In genomic region chr10:80666837-80667412, GRCm38 (mm10) we compare ENCODE assay signal across 15 mouse cellular contexts. TPM values are rescaled to one million over a fixed set of nuclear protein-coding genes. Genes with fewer than 3 reads are reported as not detected.
DNase-seq lines count a peak whose midpoint lies in the region; ATAC-seq and TF ChIP-seq lines count a peak whose summit lies in the region.
"Had no signal": no experiment of that assay in that cellular context is flagged by ENCODE, and none has a peak within 500 bp of the region (broad histone marks: within the 10 kb centered on the region; RNA-seq: fewer than 3 reads in every experiment).

No protein-coding gene starts in this region.

- H3K9me3 ChIP-seq in liver, embryonic 15.5 days (replicated peaks) = no peaks in the 10 kb centered on the region
- H3K9me3 ChIP-seq in hindbrain, postnatal 0 days (ENCODE audit: low read length) = no peaks in the 10 kb centered on the region

- H3K4me2 ChIP-seq in liver, embryonic 15.5 days = no peak overlapping the region
- no peak overlapping the region for H3K4me2 ChIP-seq in hindbrain, postnatal 0 days (ENCODE audit: low read depth, low read length)

- H3K27me3 ChIP-seq in liver, adult 2 months (ENCODE audit: control insufficient read depth, insufficient read depth, low read length) = no peaks in the 10 kb centered on the region
- no peaks in the 10 kb centered on the region for H3K27me3 ChIP-seq in liver, embryonic 15.5 days
- H3K27me3 ChIP-seq in hindbrain, postnatal 0 days (ENCODE audit: insufficient read depth, low read length) = no peaks in the 10 kb centered on the region

- H3K36me3 ChIP-seq in liver, adult 2 months (ENCODE audit: control insufficient read depth, insufficient read depth, low read length) = peaks cover 42% of the 10 kb centered on the region
- peaks cover 69% of the 10 kb centered on the region for H3K36me3 ChIP-seq in liver, embryonic 15.5 days (replicated peaks)
- peaks cover 55% of the 10 kb centered on the region for H3K36me3 ChIP-seq in hindbrain, postnatal 0 days (ENCODE audit: insufficient read depth, low read length)

- intact Hi-C loops in gastrocnemius, adult 2 months (cut with DNase I) = no loop called here

- no peak for TF ChIP-seq CTCF in liver, adult 2 months (IDR thresholded peaks at IDR 0.05; ENCODE audit: low read depth, low read length)
- TF ChIP-seq CTCF in gastrocnemius, adult 2 months (IDR thresholded peaks at IDR 0.05) = no peak
- TF ChIP-seq CTCF in hindbrain, postnatal 0 days (IDR thresholded peaks at IDR 0.05; ENCODE audit: low read depth) = no peak

- H3K27ac ChIP-seq in liver, adult 2 months (replicated peaks; ENCODE audit: insufficient read depth, low read depth, low read length) = peak overlapping the region; percentile 97
- H3K27ac ChIP-seq in gastrocnemius, adult 2 months = peak overlapping the region; percentile 99
- peak overlapping the region; percentile 51; the same call in 1 of the 2 replicates for H3K27ac ChIP-seq in liver, embryonic 15.5 days (replicated peaks)
- no peak overlapping the region for H3K27ac ChIP-seq in hindbrain, postnatal 0 days

- peaks cover 61% of the 10 kb centered on the region for H3K4me1 ChIP-seq in liver, adult 2 months (ENCODE audit: control insufficient read depth, insufficient read depth, low read length)
- peaks cover 77% of the 10 kb centered on the region for H3K4me1 ChIP-seq in liver, embryonic 15.5 days (replicated peaks)
- peaks cover 6% of the 10 kb centered on the region; the same call in 1 of the 2 replicates for H3K4me1 ChIP-seq in hindbrain, postnatal 0 days (ENCODE audit: insufficient read depth, low read length)

- peak; percentile 75 for DNase-seq in gastrocnemius, adult 18-20 months (ENCODE audit: low spot score)
- no peak for DNase-seq in gastrocnemius, postnatal 4 days (ENCODE audit: low spot score in 2 of 2)
- peak; percentile 40 for DNase-seq in liver, adult 2 months (ENCODE audit: extremely low read depth, low read depth, low spot score)
- no peak for DNase-seq in liver
- DNase-seq in gastrocnemius, adult 2 months = peak; percentile 90
- no peak for DNase-seq in urinary bladder, postnatal 10 days (ENCODE audit: low spot score)
- no peak for DNase-seq in hindbrain, postnatal 0 days (ENCODE audit: low spot score)
- DNase-seq: cerebellum, adult 8-10 months; kidney, postnatal 36 days; lung, adult 18-20 months; thymus, adult 18-20 months had no signal

- H3K9ac ChIP-seq in liver, adult 2 months (ENCODE audit: low read depth, low read length) = peak overlapping the region; percentile 75
- H3K9ac ChIP-seq in liver, embryonic 15.5 days = no peak overlapping the region
- no peak overlapping the region for H3K9ac ChIP-seq in hindbrain, postnatal 0 days (replicated peaks; ENCODE audit: low read length)

- ATAC-seq in liver, embryonic 15.5 days (ENCODE audit: insufficient read depth) = no peak
- no peak for ATAC-seq in hindbrain, postnatal 0 days
- ATAC-seq: forebrain, embryonic 14.5 days; intestine, embryonic 16.5 days; midbrain, embryonic 16.5 days had no signal

- TF ChIP-seq POLR2A in liver, adult 2 months (IDR thresholded peaks at IDR 0.05; ENCODE audit: extremely low read depth, insufficient read depth, low read length) = no peak

- H3K79me2 ChIP-seq in liver, adult 2 months (ENCODE audit: control insufficient read depth, insufficient read depth, low read length) = peaks cover 7% of the 10 kb centered on the region

- 50% methylated on average over 19 of the region's 19 CpGs for WGBS in liver, adult 2 months
- WGBS in liver, embryonic 15.5 days (ENCODE audit: insufficient replicate concordance) = 90% methylated on average over 19 of the region's 19 CpGs
- 84% methylated on average over 19 of the region's 19 CpGs for WGBS in hindbrain, postnatal 0 days

- H3K4me3 ChIP-seq in liver, adult 2 months (ENCODE audit: insufficient read depth, low read depth, low read length) = no peak overlapping the region
- H3K4me3 ChIP-seq in gastrocnemius, adult 2 months = peak overlapping the region; percentile 98
- H3K4me3 ChIP-seq in liver, embryonic 15.5 days (replicated peaks) = no peak overlapping the region
- H3K4me3 ChIP-seq in hindbrain, postnatal 0 days (ENCODE audit: low read length) = no peak overlapping the region

RNA-seq across cellular contexts. Expression of gene Btbd2, which starts 10.1 kb away (rescaled TPM):
- 10 to 100 TPM; 38.5 to 40.0 TPM for total RNA-seq in gastrocnemius, adult 18-20 months (2021)
- total RNA-seq in gastrocnemius, postnatal 4 days (2021) = 10 to 100 TPM; 50.7 to 50.8 TPM
- total RNA-seq in liver, adult 2 months (2014; rRNA removed) = 16.2 and 19.7 TPM in 2 replicates
- polyA plus RNA-seq in liver, adult 2 months (2012; rRNA removed) = 36.1 and 36.8 TPM in 2 replicates
- total RNA-seq in gastrocnemius, adult 2 months (2021) = 10 to 100 TPM; 34.7 to 40.0 TPM
- 14.4 and 15.9 TPM in 2 replicates for polyA plus RNA-seq in liver, embryonic 15.5 days (2015; fragmentation: Nextera tagmentation; extraction: Ambion mirVana)
- 209 and 213 TPM in 2 replicates for total RNA-seq in hindbrain, postnatal 0 days (2014; rRNA removed)
- 81.9 and 82.8 TPM in 2 replicates for polyA plus RNA-seq in hindbrain, postnatal 0 days (2015; fragmentation: Nextera tagmentation; extraction: Ambion mirVana)

RNA-seq across cellular contexts. Expression of gene Mknk2, which starts 11.0 kb away (rescaled TPM):
- total RNA-seq in gastrocnemius, adult 18-20 months (2021) = 100 to 1,000 TPM; 244 to 292 TPM
- 100 to 1,000 TPM; 170 to 176 TPM for total RNA-seq in gastrocnemius, postnatal 4 days (2021)
- 88.6 and 119 TPM in 2 replicates for total RNA-seq in liver, adult 2 months (2014; rRNA removed)
- polyA plus RNA-seq in liver, adult 2 months (2012; rRNA removed) = 87.0 and 116 TPM in 2 replicates
- 100 to 1,000 TPM; 253 TPM for total RNA-seq in gastrocnemius, adult 2 months (2021)
- 74.9 and 84.6 TPM in 2 replicates for polyA plus RNA-seq in liver, embryonic 15.5 days (2015; fragmentation: Nextera tagmentation; extraction: Ambion mirVana)
- 84.5 and 95.4 TPM in 2 replicates for total RNA-seq in hindbrain, postnatal 0 days (2014; rRNA removed)
- 38.2 and 40.5 TPM in 2 replicates for polyA plus RNA-seq in hindbrain, postnatal 0 days (2015; fragmentation: Nextera tagmentation; extraction: Ambion mirVana)

RNA-seq across cellular contexts. Expression of gene Mob3a, which starts 34.9 kb away (rescaled TPM):
- total RNA-seq in gastrocnemius, adult 18-20 months (2021) = 1 to 10 TPM; 2.3 to 4.1 TPM
- total RNA-seq in gastrocnemius, postnatal 4 days (2021) = 10 to 100 TPM; 24.0 to 25.4 TPM
- 3.5 and 5.2 TPM in 2 replicates for total RNA-seq in liver, adult 2 months (2014; rRNA removed)
- polyA plus RNA-seq in liver, adult 2 months (2012; rRNA removed) = 6.1 TPM in 2 replicates
- total RNA-seq in gastrocnemius, adult 2 months (2021) = 1 to 10 TPM; 4.9 to 5.5 TPM
- polyA plus RNA-seq in liver, embryonic 15.5 days (2015; fragmentation: Nextera tagmentation; extraction: Ambion mirVana) = 28.0 and 31.6 TPM in 2 replicates
- 68.3 and 76.4 TPM in 2 replicates for total RNA-seq in hindbrain, postnatal 0 days (2014; rRNA removed)
- polyA plus RNA-seq in hindbrain, postnatal 0 days (2015; fragmentation: Nextera tagmentation; extraction: Ambion mirVana) = 37.2 and 38.8 TPM in 2 replicates

RNA-seq across cellular contexts. Expression of gene Izumo4, which starts 35.1 kb away (rescaled TPM):
- total RNA-seq in gastrocnemius, adult 18-20 months (2021) = 1 to 10 TPM in 1 of 2 experiments, under 1 TPM in 1; 0.91 to 1.9 TPM
- 1 to 10 TPM; 8.3 to 8.4 TPM for total RNA-seq in gastrocnemius, postnatal 4 days (2021)
- 17.2 and 18.3 TPM in 2 replicates for total RNA-seq in liver, adult 2 months (2014; rRNA removed)
- polyA plus RNA-seq in liver, adult 2 months (2012; rRNA removed) = 42.5 and 49.7 TPM in 2 replicates
- 1 to 10 TPM; 2.6 to 3.0 TPM for total RNA-seq in gastrocnemius, adult 2 months (2021)
- polyA plus RNA-seq in liver, embryonic 15.5 days (2015; fragmentation: Nextera tagmentation; extraction: Ambion mirVana) = 7.1 and 8.1 TPM in 2 replicates
- 31.1 and 31.6 TPM in 2 replicates for total RNA-seq in hindbrain, postnatal 0 days (2014; rRNA removed)
- polyA plus RNA-seq in hindbrain, postnatal 0 days (2015; fragmentation: Nextera tagmentation; extraction: Ambion mirVana) = 46.7 and 52.2 TPM in 2 replicates

RNA-seq across cellular contexts. Expression of gene Csnk1g2, which starts 44.3 kb away (rescaled TPM):
- total RNA-seq in gastrocnemius, adult 18-20 months (2021) = 100 to 1,000 TPM in 1 of 2 experiments, 10 to 100 TPM in 1; 97.2 to 128 TPM
- 100 to 1,000 TPM; 167 to 169 TPM for total RNA-seq in gastrocnemius, postnatal 4 days (2021)
- total RNA-seq in liver, adult 2 months (2014; rRNA removed) = 54.4 and 56.1 TPM in 2 replicates
- polyA plus RNA-seq in liver, adult 2 months (2012; rRNA removed) = 110 and 123 TPM in 2 replicates
- 100 to 1,000 TPM; 101 to 105 TPM for total RNA-seq in gastrocnemius, adult 2 months (2021)
- 49.7 and 60.4 TPM in 2 replicates for polyA plus RNA-seq in liver, embryonic 15.5 days (2015; fragmentation: Nextera tagmentation; extraction: Ambion mirVana)
- total RNA-seq in hindbrain, postnatal 0 days (2014; rRNA removed) = 128 and 156 TPM in 2 replicates
- 94.3 and 95.5 TPM in 2 replicates for polyA plus RNA-seq in hindbrain, postnatal 0 days (2015; fragmentation: Nextera tagmentation; extraction: Ambion mirVana)

Comparison
In these comparisons a context has a peak if more than half of its experiments do, and no peak if none do; other contexts are left out.
1. DNase-seq: peak in gastrocnemius, adult 18-20 months (single experiment), liver, adult 2 months (single experiment) and gastrocnemius, adult 2 months (single experiment); none in gastrocnemius, postnatal 4 days (0 of 2), liver (single experiment), urinary bladder, postnatal 10 days (single experiment) and hindbrain, postnatal 0 days (single experiment).